Mouse (Mus musculus): ENCODE measurements around the gene Zscan20.

DNA sequence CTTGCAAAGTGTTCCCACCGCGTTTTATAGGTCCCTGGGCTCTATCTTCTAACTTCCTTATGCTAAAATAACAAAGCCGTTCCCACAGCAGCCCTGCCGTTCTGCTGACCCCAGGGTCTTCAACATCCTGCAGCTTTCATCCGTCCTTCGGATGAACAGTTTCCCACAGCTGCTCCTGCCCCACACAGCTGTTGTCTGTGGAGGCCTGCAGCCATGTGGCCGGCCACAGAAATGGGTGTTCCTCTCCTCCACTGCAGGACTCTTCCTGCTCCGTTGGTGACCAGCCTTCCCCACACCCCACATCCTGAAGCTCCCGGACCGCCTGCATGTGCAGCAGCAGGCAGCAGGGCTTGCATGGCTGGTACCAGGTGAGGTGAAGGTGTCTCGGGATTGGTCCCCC is 27.4 kb upstream of the Zscan20 start:
- no peak for TF ChIP-seq POLR2A (IDR thresholded peaks at IDR 0.05; ENCODE audit: borderline replicate concordance, low read depth, low read length)
- TF ChIP-seq CTCF (IDR thresholded peaks at IDR 0.05; ENCODE audit: low read depth, low read length) = no peak
